Mouse (Mus musculus) liver, embryonic 13.5 days (tissue): ENCODE measurements around the gene Aamp. TPM values are rescaled to one million over a fixed set of nuclear protein-coding genes. Genes with fewer than 3 reads are reported as not detected.

Source experiments
- ATAC-seq: fragments of 200-750 bp; cut with Nextera tagmentation; 2 replicates; pipeline ENCODE4 v1.8.0; 2017; ENCODE audit warnings: low read depth, mild to moderate bottlenecking, moderate number of reproducible peaks, moderate library complexity
- DNase-seq: peaks from one replicate; pipeline ENCODE4 v3.0.0; 2022
- H3K27ac ChIP-seq: fragments of 300-500 bp; sonication (generic); 2 replicates; pipeline ENCODE4 v1.5.1; 2015; ENCODE audit warnings: moderate library complexity, mild to moderate bottlenecking, inconsistent platforms
- H3K27me3 ChIP-seq: fragments of 300-500 bp; sonication (generic); 2 replicates; pipeline ENCODE4 v1.6.1; 2015; ENCODE audit warnings: mild to moderate bottlenecking, inconsistent platforms
- H3K36me3 ChIP-seq: fragments of 300-500 bp; sonication (generic); 2 replicates; pipeline ENCODE4 v1.6.1; 2015; ENCODE audit warnings: mild to moderate bottlenecking, inconsistent platforms
- H3K4me1 ChIP-seq: fragments of 300-500 bp; sonication (generic); replicated peaks from 2 replicates; pipeline ENCODE4 v1.6.1; 2015; ENCODE audit warnings: inconsistent platforms
- H3K4me2 ChIP-seq: fragments of 300-500 bp; sonication (generic); 2 replicates; pipeline ENCODE4 v1.6.1; 2015; ENCODE audit warnings: inconsistent platforms, mild to moderate bottlenecking, moderate library complexity
- H3K4me3 ChIP-seq: fragments of 300-500 bp; sonication (generic); replicated peaks from 2 replicates; pipeline ENCODE4 v1.5.1; 2015; ENCODE audit warnings: mild to moderate bottlenecking, inconsistent platforms
- H3K9ac ChIP-seq: fragments of 300-500 bp; sonication (generic); 2 replicates; pipeline ENCODE4 v1.6.1; 2015; ENCODE audit warnings: mild to moderate bottlenecking, inconsistent platforms
- H3K9me3 ChIP-seq: fragments of 300-500 bp; sonication (generic); replicated peaks from 2 replicates; pipeline ENCODE4 v1.6.1; 2016; ENCODE audit warnings: inconsistent platforms
- whole genome bisulfite sequencing: fragments of 180-500 bp; shearing (Covaris S2); methylation state at CpG from one replicate; pipeline ENCODE4 v1.1.7; 2015; ENCODE audit not compliant: insufficient replicate concordance; 5-methylcytosine and 5-hydroxymethylcytosine counted together
- polyA plus RNA-seq: library from polyadenylated mRNA; unstranded; fragments of >200 nt; fragmentation: Nextera tagmentation; extraction: Ambion mirVana; gene quantifications from 2 replicates; pipeline ENCODE4 v1.2.1, GENCODE M21; 2015

Aamp gene
- polyA plus RNA-seq, 1 experiment from 2014 or later: 104 TPM

GRCm38 (mm10) chr1:74235938-74236589 is 48.5 kb downstream of the Aamp start, which contains the start of gene Arpc2:
TSS of gene Arpc2 (plus strand) at chr1:74236084.
- peaks cover 57% of the 10 kb centered on the region for H3K4me1 ChIP-seq
- peak within 1 kb of the TSS; percentile 96 for H3K27ac ChIP-seq
- DNase-seq: peak; percentile 97
- H3K36me3 ChIP-seq: peaks cover 1% of the 10 kb centered on the region; the same call in 1 of the 2 replicates
- peak within 1 kb of the TSS; percentile 99 for H3K4me3 ChIP-seq
- H3K4me2 ChIP-seq: peak within 1 kb of the TSS; percentile 90
- 4% methylated on average over 48 of the region's 55 CpGs for WGBS
- peak; percentile 86 for ATAC-seq
- no peaks in the 10 kb centered on the region for H3K9me3 ChIP-seq
- no peaks in the 10 kb centered on the region for H3K27me3 ChIP-seq
- peak within 1 kb of the TSS; percentile 99 for H3K9ac ChIP-seq

DNA sequence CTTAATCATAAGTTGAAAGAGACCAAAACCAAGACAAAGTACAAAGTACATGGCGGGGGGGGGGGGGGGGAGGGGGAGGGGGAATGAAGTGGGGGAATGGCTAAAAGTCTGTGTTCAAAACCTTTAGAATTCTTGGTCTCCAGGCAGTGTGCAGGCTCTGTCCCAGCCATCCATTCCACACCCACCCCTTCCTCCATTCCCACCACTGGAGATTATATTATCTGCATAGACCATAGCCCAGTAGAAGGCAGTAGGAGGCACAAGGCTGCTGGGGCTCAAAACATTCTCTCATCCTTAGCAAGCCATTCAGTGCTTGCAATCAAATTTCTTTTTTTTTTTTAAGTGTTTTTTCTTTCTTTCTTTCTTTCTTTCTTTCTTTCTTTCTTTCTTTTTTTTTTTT is 53.5 kb downstream of the Aamp start:
- DNase-seq: no peak

GRCm38 (mm10) chr1:74229942-74230341 is 54.6 kb downstream of the Aamp start:
- DNase-seq: no peak

More for the DNA sequence above, 53.5 kb downstream of the Aamp start:
- no peak overlapping the region for H3K27ac ChIP-seq
- H3K36me3 ChIP-seq: no peaks in the 10 kb centered on the region
- WGBS: no CpG with 5 or more reads among the region's 1 CpGs
- H3K4me3 ChIP-seq: no peak overlapping the region
- peaks cover 25% of the 10 kb centered on the region for H3K4me1 ChIP-seq
- H3K9ac ChIP-seq: no peak overlapping the region
- no peak overlapping the region for H3K4me2 ChIP-seq
- H3K27me3 ChIP-seq: no peaks in the 10 kb centered on the region
- peak; percentile 70 for ATAC-seq
- H3K9me3 ChIP-seq: no peaks in the 10 kb centered on the region

More at GRCm38 (mm10) chr1:74229942-74230341, 54.6 kb downstream of the Aamp start:
- Histone ChIP-seq H3K4me2 (no peak overlapping the region), H3K27ac (0 out of 2 replicates have a peak overlapping the region, but pooled peaks have one; percentile 34), H3K4me1 (peaks cover 18% of the 10 kb centered on the region), H3K36me3 (no peaks in the 10 kb centered on the region), H3K9ac (no peak overlapping the region), H3K4me3 (no peak overlapping the region), H3K9me3 (no peaks in the 10 kb centered on the region), H3K27me3 (no peaks in the 10 kb centered on the region)
- 49% methylated on average over 2 of the region's 2 CpGs for whole genome bisulfite sequencing
- ATAC-seq: no peak; the same call in 1 of the 2 replicates

Other genes starting within 250 kb of the Aamp start
- gene Tns1, start 160.3 kb downstream of the Aamp start, polyA plus RNA-seq: 11.3 and 11.7 TPM in 2 replicates
- gene Rufy4, start 159.2 kb downstream of the Aamp start, polyA plus RNA-seq: 0.10 TPM in 2 replicates
- 0.53 and 0.89 TPM in 2 replicates for gene Cxcr2, start 130.7 kb downstream of the Aamp start, polyA plus RNA-seq
- not detected in 2 replicates for gene Cxcr1, start 90.1 kb downstream of the Aamp start, polyA plus RNA-seq
- 226 and 264 TPM in 2 replicates for gene Arpc2, start 48.7 kb downstream of the Aamp start, polyA plus RNA-seq
- gene Gpbar1, start 6.2 kb downstream of the Aamp start, polyA plus RNA-seq: 0.64 and 0.75 TPM in 2 replicates
- gene Pnkd, start 192 bp upstream of the Aamp start, polyA plus RNA-seq: 36.5 and 39.8 TPM in 2 replicates
- 15.9 and 18.0 TPM in 2 replicates for gene Tmbim1, start 20.9 kb upstream of the Aamp start, polyA plus RNA-seq
- gene Catip, start 77.4 kb upstream of the Aamp start, polyA plus RNA-seq: 0.08 and 0.13 TPM in 2 replicates
- gene Slc11a1, start 90.5 kb upstream of the Aamp start, polyA plus RNA-seq: 9.6 and 10.0 TPM in 2 replicates
- gene Ctdsp1, start 106.8 kb upstream of the Aamp start, polyA plus RNA-seq: 33.1 and 35.6 TPM in 2 replicates
- gene Vil1, start 124.6 kb upstream of the Aamp start, polyA plus RNA-seq: 0.62 and 0.90 TPM in 2 replicates
- gene Cnot9, start 221.3 kb upstream of the Aamp start, polyA plus RNA-seq: 40.6 and 50.6 TPM in 2 replicates